Mouse (Mus musculus) E14TG2a.4 (cell line): ENCODE results near the gene Cd46.

ENCODE experiments used
- H3K27me3 ChIP-seq: 2 replicates; pipeline ENCODE4 v1.6.1; 2014; ENCODE audit warnings: low read length, control low read depth; ENCODE audit not compliant: insufficient read depth
- H3K36me3 ChIP-seq: 2 replicates; pipeline ENCODE4 v1.6.1; 2014; ENCODE audit warnings: low read length, control low read depth; ENCODE audit not compliant: insufficient read depth
- H3K4me1 ChIP-seq: replicated peaks from 2 replicates; pipeline ENCODE4 v1.6.1; 2014; ENCODE audit warnings: low read depth, low read length, control low read depth
- H3K4me3 ChIP-seq: replicated peaks from 2 replicates; pipeline ENCODE4 v1.5.1; 2014; ENCODE audit warnings: mild to moderate bottlenecking, low read length
- H3K9me3 ChIP-seq: 2 replicates; pipeline ENCODE4 v1.6.1; 2014; ENCODE audit warnings: low read length, control low read depth
- CTCF ChIP-seq: conservative IDR thresholded peaks from 2 replicates; pipeline ENCODE4 v1.5.1; 2014; ENCODE audit warnings: low read length
- NANOG ChIP-seq: IDR thresholded peaks from 2 replicates; pipeline ENCODE4 v1.6.1; 2014; ENCODE audit warnings: borderline replicate concordance, low read length, mixed read lengths
- POU5F1 ChIP-seq: IDR thresholded peaks from 2 replicates; pipeline ENCODE4 v1.6.1; 2014; ENCODE audit warnings: low read length, borderline replicate concordance

Gene Cd46

GRCm38 (mm10) chr1:195098004-195098403, 6.0 kb upstream of the Cd46 start:
- TF ChIP-seq CTCF (no peak), NANOG (no peak), POU5F1 (no peak)
- Histone ChIP-seq H3K9me3 (no peaks in the 10 kb centered on the region), H3K27me3 (peaks cover 3% of the 10 kb centered on the region), H3K4me1 (no peaks in the 10 kb centered on the region), H3K4me3 (no peak overlapping the region), H3K36me3 (no peaks in the 10 kb centered on the region)

DNA sequence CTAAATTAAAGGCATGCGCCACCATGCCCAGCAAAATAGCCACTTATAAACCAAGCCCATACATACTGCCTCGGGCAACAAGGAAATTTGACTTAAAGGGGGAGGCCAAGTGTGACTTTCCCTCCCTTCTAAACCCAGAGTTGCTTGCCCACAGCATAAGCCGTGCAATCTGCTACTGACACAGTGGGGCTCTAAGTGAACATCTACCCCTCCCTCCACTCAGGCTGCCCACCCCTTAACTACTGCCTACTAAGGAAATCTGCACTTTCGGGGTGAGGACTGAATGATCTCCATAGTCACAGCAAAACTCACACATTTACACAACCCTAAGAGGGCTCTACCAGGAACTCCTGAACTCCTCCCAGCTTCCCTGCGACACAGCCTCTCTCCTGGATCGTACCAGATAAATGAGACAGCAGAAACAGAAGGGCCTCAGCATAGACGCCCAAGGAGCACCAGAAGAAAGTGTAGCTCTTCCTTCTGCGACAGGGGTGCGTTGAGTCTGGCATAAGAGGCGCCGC, 290 bp downstream of the Cd46 start:
- Histone ChIP-seq H3K4me1 (peaks cover 13% of the 10 kb centered on the region), H3K27me3 (peaks cover 10% of the 10 kb centered on the region), H3K4me3 (peak overlapping the region; percentile 72), H3K36me3 (no peaks in the 10 kb centered on the region), H3K9me3 (no peaks in the 10 kb centered on the region)
- TF ChIP-seq CTCF (no peak), NANOG (no peak), POU5F1 (no peak)

GRCm38 (mm10) chr1:195082142-195082541, 9.9 kb downstream of the Cd46 start:
- TF ChIP-seq POU5F1: no peak
- TF ChIP-seq CTCF: no peak
- no peak for TF ChIP-seq NANOG
- Histone ChIP-seq H3K9me3 (no peaks in the 10 kb centered on the region), H3K4me1 (no peaks in the 10 kb centered on the region), H3K4me3 (no peak overlapping the region), H3K36me3 (no peaks in the 10 kb centered on the region), H3K27me3 (no peaks in the 10 kb centered on the region)

- no peak overlapping the region for H3K4me3 ChIP-seq
- no peak for TF ChIP-seq POU5F1
- TF ChIP-seq CTCF: peak; percentile 53
- no peak for TF ChIP-seq NANOG
Observed at GRCm38 (mm10) chr1:195040437-195040836, 51.6 kb downstream of the Cd46 start.

GRCm38 (mm10) chr1:195038386-195038785, 53.7 kb downstream of the Cd46 start:
- Histone ChIP-seq H3K9me3 (no peaks in the 10 kb centered on the region), H3K4me3 (no peak overlapping the region), H3K27me3 (no peaks in the 10 kb centered on the region), H3K36me3 (no peaks in the 10 kb centered on the region), H3K4me1 (no peaks in the 10 kb centered on the region)
- TF ChIP-seq CTCF: no peak
- TF ChIP-seq NANOG: no peak
- no peak for TF ChIP-seq POU5F1

More at GRCm38 (mm10) chr1:195040437-195040836, 51.6 kb downstream of the Cd46 start:
- H3K4me1 ChIP-seq: no peaks in the 10 kb centered on the region
- H3K27me3 ChIP-seq: no peaks in the 10 kb centered on the region
- H3K9me3 ChIP-seq: no peaks in the 10 kb centered on the region
- no peaks in the 10 kb centered on the region for H3K36me3 ChIP-seq

DNA sequence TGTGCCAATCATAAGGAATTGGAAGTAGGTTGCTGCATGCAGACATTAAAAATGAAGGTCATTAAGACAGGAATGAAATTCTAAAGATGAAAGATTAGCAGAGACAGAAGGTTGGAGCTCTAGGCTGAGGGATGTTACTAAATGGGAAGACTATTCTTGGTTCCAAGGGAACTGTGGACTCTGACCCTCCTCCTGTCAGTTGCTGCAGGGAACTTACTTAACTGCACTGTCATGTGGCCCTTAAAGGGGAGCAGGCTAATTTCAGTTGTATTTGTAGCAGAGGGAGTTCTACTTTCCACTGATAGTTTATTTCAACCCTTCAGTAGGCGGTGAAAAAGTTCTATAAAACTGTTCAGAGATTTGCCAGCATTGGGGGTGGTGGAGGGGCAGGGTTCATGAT, 54.1 kb downstream of the Cd46 start:
- Histone ChIP-seq H3K9me3 (no peaks in the 10 kb centered on the region), H3K36me3 (no peaks in the 10 kb centered on the region), H3K27me3 (no peaks in the 10 kb centered on the region), H3K4me3 (no peak overlapping the region), H3K4me1 (no peaks in the 10 kb centered on the region)
- TF ChIP-seq CTCF: no peak
- no peak for TF ChIP-seq NANOG
- no peak for TF ChIP-seq POU5F1

- Histone ChIP-seq H3K27me3 (no peaks in the 10 kb centered on the region), H3K9me3 (no peaks in the 10 kb centered on the region), H3K36me3 (no peaks in the 10 kb centered on the region), H3K4me1 (no peaks in the 10 kb centered on the region), H3K4me3 (no peak overlapping the region)
- no peak for TF ChIP-seq NANOG
Observed at GRCm38 (mm10) chr1:195037483-195037882, 54.6 kb downstream of the Cd46 start.

GRCm38 (mm10) chr1:195033941-195034340, 58.1 kb downstream of the Cd46 start:
- Histone ChIP-seq H3K4me1 (no peaks in the 10 kb centered on the region), H3K4me3 (no peak overlapping the region), H3K36me3 (no peaks in the 10 kb centered on the region), H3K27me3 (no peaks in the 10 kb centered on the region), H3K9me3 (no peaks in the 10 kb centered on the region)
- TF ChIP-seq POU5F1 (no peak), CTCF (no peak), NANOG (no peak)

DNA sequence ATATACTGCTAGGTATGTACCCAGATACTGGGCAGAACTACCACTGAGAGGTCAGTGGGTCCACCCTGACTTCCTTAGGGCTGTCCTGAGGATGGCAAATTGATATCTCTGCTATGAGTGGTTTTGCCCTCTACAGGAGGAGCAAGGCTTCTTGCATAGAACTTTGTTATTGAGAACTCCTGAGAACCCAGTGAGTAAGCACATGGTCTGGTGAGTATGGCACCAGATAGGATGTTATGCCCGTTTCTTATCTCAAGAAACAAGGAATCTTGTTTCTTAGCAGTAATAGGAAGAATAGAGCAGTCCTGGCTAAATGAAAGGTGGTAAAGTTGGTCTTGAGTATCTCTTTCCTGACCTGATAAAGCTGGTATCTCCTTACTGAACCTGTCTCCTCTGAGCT, 59.3 kb downstream of the Cd46 start:
- no peaks in the 10 kb centered on the region for H3K9me3 ChIP-seq
- no peaks in the 10 kb centered on the region for H3K27me3 ChIP-seq
- no peaks in the 10 kb centered on the region for H3K4me1 ChIP-seq
- TF ChIP-seq CTCF: no peak
- no peak for TF ChIP-seq NANOG
- TF ChIP-seq POU5F1: no peak
- H3K36me3 ChIP-seq: no peaks in the 10 kb centered on the region
- H3K4me3 ChIP-seq: no peak overlapping the region
